Mouse (Mus musculus) embryonic facial prominence, embryonic 11.5 days (tissue): Measurements from ENCODE around the gene Lrmda. TPM values are rescaled to one million over a fixed set of nuclear protein-coding genes. Genes with fewer than 3 reads are reported as not detected.

Experiments
- ATAC-seq: fragments of 200-750 bp; cut with Nextera tagmentation; replicated peaks from 2 replicates; pipeline ENCODE4 v1.8.0; 2017; ENCODE audit warnings: low read depth; ENCODE audit not compliant: insufficient number of reproducible peaks, low FRiP score, low TSS enrichment
- DNase-seq: peaks from one replicate; pipeline ENCODE4 v3.0.0-alpha.2; 2015; ENCODE audit warnings: low spot score
- H3K27ac ChIP-seq: fragments of 300-500 bp; sonication (generic); replicated peaks from 2 replicates; pipeline ENCODE4 v1.5.1; 2014; ENCODE audit warnings: mild to moderate bottlenecking, low read depth, low read length, control low read depth
- H3K27me3 ChIP-seq: fragments of 300-500 bp; sonication (generic); 2 replicates; pipeline ENCODE4 v1.6.1; 2014; ENCODE audit warnings: mild to moderate bottlenecking, low read length, moderate library complexity, mixed read lengths; ENCODE audit not compliant: control insufficient read depth, insufficient read depth
- H3K36me3 ChIP-seq: fragments of 300-500 bp; sonication (generic); replicated peaks from 2 replicates; pipeline ENCODE4 v1.6.1; 2014; ENCODE audit warnings: low read depth, mild to moderate bottlenecking, low read length, moderate library complexity, mixed read lengths; ENCODE audit not compliant: control insufficient read depth, insufficient read depth
- H3K4me1 ChIP-seq: fragments of 300-500 bp; sonication (generic); 2 replicates; pipeline ENCODE4 v1.6.1; 2014; ENCODE audit warnings: low read length, mixed read lengths; ENCODE audit not compliant: control insufficient read depth, insufficient read depth
- H3K4me2 ChIP-seq: fragments of 300-500 bp; sonication (generic); 2 replicates; pipeline ENCODE4 v1.6.1; 2014; ENCODE audit warnings: low read depth, mild to moderate bottlenecking, control low read depth, low read length, moderate library complexity
- H3K4me3 ChIP-seq: fragments of 300-500 bp; sonication (generic); 2 replicates; pipeline ENCODE4 v1.5.1; 2014; ENCODE audit warnings: low read depth, low read length, control low read depth
- H3K9ac ChIP-seq: fragments of 300-500 bp; sonication (generic); replicated peaks from 2 replicates; pipeline ENCODE4 v1.6.1; 2014; ENCODE audit warnings: mild to moderate bottlenecking, control low read depth, low read length
- H3K9me3 ChIP-seq: fragments of 300-500 bp; sonication (generic); replicated peaks from 2 replicates; pipeline ENCODE4 v1.6.1; 2016; ENCODE audit warnings: mild to moderate bottlenecking, low read length, inconsistent platforms, mixed read lengths; ENCODE audit not compliant: control insufficient read depth
- WGBS: fragments of 180-500 bp; shearing (Covaris S2); extraction: QIAGEN DNeasy Blood & Tissue Kit; methylation state at CpG from one replicate; pipeline ENCODE4 v1.1.7; 2014; 5-methylcytosine and 5-hydroxymethylcytosine counted together
- polyA plus RNA-seq: library from polyadenylated mRNA; unstranded; fragments of >200 nt; fragmentation: Nextera tagmentation; extraction: Ambion mirVana; gene quantifications from 2 replicates; pipeline ENCODE4 v1.2.1, GENCODE M21; 2014

Lrmda gene
- polyA plus RNA-seq, 1 experiment from 2014 or later: 0.22 TPM

GRCm38 (mm10) chr14:22161416-22161815, 141.9 kb downstream of the Lrmda start:
- H3K27me3 ChIP-seq: no peaks in the 10 kb centered on the region
- no peaks in the 10 kb centered on the region for H3K36me3 ChIP-seq
- H3K27ac ChIP-seq: no peak overlapping the region
- DNase-seq (no peak), ATAC-seq (no peak)
- no peak overlapping the region for H3K4me3 ChIP-seq
- WGBS: 33% methylated on average over 3 of the region's 3 CpGs
- no peak overlapping the region for H3K4me2 ChIP-seq
- no peaks in the 10 kb centered on the region for H3K4me1 ChIP-seq
- no peak overlapping the region for H3K9ac ChIP-seq
- H3K9me3 ChIP-seq: no peaks in the 10 kb centered on the region

DNA sequence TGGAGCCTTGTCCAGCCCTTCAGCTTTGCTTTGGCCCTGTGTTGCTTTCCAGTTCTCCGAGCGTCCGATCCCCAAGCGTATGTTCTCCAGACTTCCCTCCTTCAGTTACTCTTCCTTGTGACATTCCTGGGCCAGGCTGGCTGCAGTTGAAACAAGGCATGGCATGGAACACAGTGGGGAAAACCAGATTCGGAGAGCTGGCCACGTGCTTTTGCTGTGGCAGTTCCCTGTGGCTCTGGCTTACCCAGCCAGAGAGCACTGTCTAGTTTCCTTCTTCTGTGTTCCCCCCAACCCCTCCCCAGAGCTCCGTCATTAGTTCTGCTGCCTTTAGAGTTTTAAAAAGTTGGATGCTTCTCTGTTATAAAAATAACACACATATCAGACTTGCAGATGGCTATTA, 147.8 kb downstream of the Lrmda start:
- WGBS: 64% methylated on average over 7 of the region's 7 CpGs
- DNase-seq (no peak), ATAC-seq (no peak)
- H3K9ac ChIP-seq: no peak overlapping the region
- peaks cover 3% of the 10 kb centered on the region; the same call in 1 of the 2 replicates for H3K4me1 ChIP-seq
- no peak overlapping the region for H3K4me3 ChIP-seq
- H3K27ac ChIP-seq: no peak overlapping the region
- no peaks in the 10 kb centered on the region for H3K9me3 ChIP-seq
- H3K4me2 ChIP-seq: no peak overlapping the region
- no peaks in the 10 kb centered on the region for H3K27me3 ChIP-seq
- H3K36me3 ChIP-seq: no peaks in the 10 kb centered on the region

DNA sequence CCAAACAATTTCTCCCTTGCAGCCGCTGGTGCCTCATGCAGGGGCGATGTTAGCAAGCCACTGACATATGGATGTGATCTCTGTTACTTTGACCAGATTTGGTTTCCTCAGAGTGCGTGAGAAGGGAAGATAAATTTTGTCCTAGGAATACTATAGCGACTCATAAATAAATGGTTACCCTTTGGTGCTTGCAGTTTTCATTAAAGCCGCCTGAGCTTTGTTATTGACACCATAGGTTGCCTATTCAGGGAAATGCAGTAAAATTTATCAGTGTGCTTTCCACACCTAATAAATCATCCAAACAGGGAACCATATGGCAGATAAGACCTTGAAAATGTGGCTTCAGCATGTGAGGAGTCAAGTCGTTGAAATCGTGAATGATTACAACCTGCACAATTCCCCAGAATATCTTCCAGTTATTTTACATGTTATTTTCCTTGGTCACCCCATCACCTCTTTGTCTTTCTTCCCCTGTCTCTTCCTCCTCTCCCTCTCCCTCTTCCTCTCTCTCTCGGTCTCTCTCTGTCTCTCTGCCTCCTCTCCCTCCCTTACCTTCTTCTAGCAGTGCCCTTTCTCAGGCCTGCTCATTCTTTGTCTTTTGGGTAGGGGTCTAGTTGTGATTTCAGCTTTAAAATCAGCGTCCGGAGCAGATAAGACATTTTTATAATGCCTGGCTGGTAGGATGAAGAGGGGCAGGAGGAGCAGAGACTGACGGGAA, 148.7 kb downstream of the Lrmda start:
- Histone ChIP-seq H3K27me3 (no peaks in the 10 kb centered on the region), H3K4me2 (no peak overlapping the region), H3K4me3 (no peak overlapping the region), H3K27ac (no peak overlapping the region), H3K36me3 (no peaks in the 10 kb centered on the region), H3K9me3 (no peaks in the 10 kb centered on the region), H3K9ac (no peak overlapping the region; the same call in 1 of the 2 replicates), H3K4me1 (peaks cover 3% of the 10 kb centered on the region; the same call in 1 of the 2 replicates)
- 60% methylated on average over 11 of the region's 11 CpGs for WGBS
- no peak for DNase-seq
- ATAC-seq: no peak

DNA sequence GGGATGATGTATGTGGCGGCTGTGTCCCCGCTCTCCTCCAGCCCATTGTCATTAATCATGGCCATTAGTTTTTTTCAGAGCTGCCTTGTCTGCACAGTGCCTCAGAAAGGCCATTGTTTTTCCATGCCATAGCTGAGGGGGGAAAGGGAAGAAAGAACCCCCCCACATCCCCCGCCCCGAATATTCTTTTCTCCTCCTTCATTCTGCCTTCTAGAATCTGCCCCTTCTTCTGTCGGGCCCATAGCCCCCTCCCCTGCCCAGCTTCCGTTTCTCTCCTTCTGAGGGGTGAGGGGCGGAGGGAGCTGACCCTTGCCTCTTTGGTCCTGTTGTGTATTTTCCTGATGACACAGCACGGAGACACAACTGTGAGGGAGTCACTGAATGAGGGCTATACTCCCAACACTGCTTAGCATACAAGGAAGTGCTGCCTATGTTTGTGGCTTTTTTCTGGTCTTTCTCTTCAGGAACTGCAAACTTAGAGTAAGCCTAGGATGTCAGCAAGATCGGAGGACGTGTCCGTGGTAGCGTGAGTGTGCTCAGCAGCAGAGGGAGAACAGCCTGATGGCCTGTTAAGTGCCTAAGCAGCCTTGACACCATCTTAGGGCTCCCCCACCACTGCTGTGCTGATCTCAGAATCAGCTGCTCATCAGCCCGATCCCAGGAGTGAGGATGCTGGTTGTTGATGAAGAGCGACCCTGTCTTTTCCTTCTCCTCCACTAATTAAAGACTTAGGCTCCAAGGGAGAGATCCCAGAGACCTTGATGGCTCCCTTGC, 149.5 kb downstream of the Lrmda start:
- H3K9ac ChIP-seq: no peak overlapping the region; the same call in 1 of the 2 replicates
- no peak for ATAC-seq

GRCm38 (mm10) chr14:22174757-22175156, 155.2 kb downstream of the Lrmda start:
- WGBS: 66% methylated on average over 9 of the region's 9 CpGs
- H3K27ac ChIP-seq: no peak overlapping the region
- no peak for DNase-seq

More for the DNA sequence above, 149.5 kb downstream of the Lrmda start:
- DNase-seq: no peak
- H3K36me3 ChIP-seq: no peaks in the 10 kb centered on the region
- WGBS: 52% methylated on average over 14 of the region's 14 CpGs
- no peak overlapping the region for H3K4me2 ChIP-seq
- no peak overlapping the region for H3K27ac ChIP-seq
- no peak overlapping the region for H3K4me3 ChIP-seq
- peaks cover 3% of the 10 kb centered on the region; the same call in 1 of the 2 replicates for H3K4me1 ChIP-seq
- no peaks in the 10 kb centered on the region for H3K9me3 ChIP-seq
- no peaks in the 10 kb centered on the region for H3K27me3 ChIP-seq

GRCm38 (mm10) chr14:22179761-22180160, 160.2 kb downstream of the Lrmda start:
- Histone ChIP-seq H3K4me2 (no peak overlapping the region), H3K9me3 (no peaks in the 10 kb centered on the region), H3K36me3 (no peaks in the 10 kb centered on the region), H3K9ac (no peak overlapping the region), H3K27ac (no peak overlapping the region), H3K4me1 (no peaks in the 10 kb centered on the region), H3K27me3 (no peaks in the 10 kb centered on the region), H3K4me3 (no peak overlapping the region)
- 68% methylated on average over 2 of the region's 2 CpGs for WGBS
- no peak for DNase-seq
- ATAC-seq: no peak

More at GRCm38 (mm10) chr14:22174757-22175156, 155.2 kb downstream of the Lrmda start:
- no peak for ATAC-seq
- Histone ChIP-seq H3K4me3 (no peak overlapping the region), H3K9me3 (no peaks in the 10 kb centered on the region), H3K9ac (no peak overlapping the region), H3K36me3 (no peaks in the 10 kb centered on the region), H3K4me2 (no peak overlapping the region), H3K27me3 (no peaks in the 10 kb centered on the region), H3K4me1 (no peaks in the 10 kb centered on the region)

- H3K36me3 ChIP-seq: no peaks in the 10 kb centered on the region
- no peak overlapping the region for H3K27ac ChIP-seq
- no peak overlapping the region for H3K9ac ChIP-seq
- no peak overlapping the region for H3K4me3 ChIP-seq
- H3K4me1 ChIP-seq: no peaks in the 10 kb centered on the region
- ATAC-seq (no peak), DNase-seq (no peak)
- H3K9me3 ChIP-seq: no peaks in the 10 kb centered on the region
- H3K4me2 ChIP-seq: no peak overlapping the region
- 94% methylated on average over 5 of the region's 6 CpGs for WGBS
- no peaks in the 10 kb centered on the region for H3K27me3 ChIP-seq
Measured at GRCm38 (mm10) chr14:22181508-22181907, 162.0 kb downstream of the Lrmda start.

DNA sequence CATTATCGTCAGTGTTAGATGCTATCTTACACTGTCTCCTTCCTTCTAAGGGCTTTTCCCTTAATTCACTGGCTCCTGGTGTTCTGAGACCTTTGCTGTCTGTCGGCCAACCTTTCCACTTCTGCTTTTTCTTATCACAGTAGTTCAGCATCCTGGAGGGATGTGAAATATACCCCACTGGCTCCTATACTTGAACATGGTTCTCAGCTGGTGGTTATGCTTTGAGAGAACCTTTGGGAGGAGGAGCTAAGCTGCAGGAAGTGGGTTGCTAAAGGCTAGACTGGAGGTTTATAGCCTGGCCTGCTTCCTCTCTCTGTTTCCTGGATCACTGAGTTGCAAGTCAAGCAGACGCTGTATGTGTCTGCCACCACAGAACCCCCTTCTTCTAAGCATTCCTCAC, 163.7 kb downstream of the Lrmda start:
- H3K27me3 ChIP-seq: no peaks in the 10 kb centered on the region
- ATAC-seq: no peak
- no peaks in the 10 kb centered on the region for H3K4me1 ChIP-seq
- no peaks in the 10 kb centered on the region for H3K9me3 ChIP-seq
- no peak overlapping the region for H3K9ac ChIP-seq
- no peak for DNase-seq
- H3K36me3 ChIP-seq: no peaks in the 10 kb centered on the region
- H3K4me2 ChIP-seq: no peak overlapping the region
- WGBS: 70% methylated on average over 3 of the region's 3 CpGs
- H3K27ac ChIP-seq: no peak overlapping the region
- H3K4me3 ChIP-seq: no peak overlapping the region
